Comparison of ENCODE assay signal across 14 mouse cellular contexts in the genomic region with DNA sequence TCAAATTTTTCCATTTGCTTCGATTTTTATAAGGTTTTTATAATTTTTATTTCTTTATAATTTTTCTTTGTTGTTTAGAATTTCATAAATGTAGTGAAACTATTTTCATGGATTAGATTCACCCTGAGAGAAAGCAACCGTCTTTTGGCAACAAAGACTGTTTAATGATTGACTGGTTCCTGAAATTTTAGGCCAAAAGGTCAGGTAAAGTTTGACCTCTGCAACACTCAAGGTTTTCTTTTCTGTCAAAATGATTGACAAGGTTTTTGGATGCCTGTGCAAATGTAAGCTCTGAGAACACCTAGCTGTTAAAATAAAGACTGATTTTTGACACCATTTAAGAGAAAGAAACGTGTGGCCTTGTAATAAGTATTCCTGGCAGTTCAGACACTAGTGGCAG.
"Had no signal": no experiment of that assay in that cellular context is flagged by ENCODE, and none has a peak within 500 bp of the region (broad histone marks: within the 10 kb centered on the region; RNA-seq: fewer than 3 reads in every experiment).

No protein-coding gene starts in this region.

- DNase-seq: gastrocnemius, adult 2 months; gastrocnemius, postnatal 10 days; gastrocnemius, postnatal 36 days; heart, adult 11 months; heart, adult 2 months; heart, postnatal 14 days; heart, postnatal 36 days; kidney, adult 18-20 months; kidney, postnatal 14 days; kidney, postnatal 36 days; layer of hippocampus, adult 9-11 months; layer of hippocampus, postnatal 36 days; left cerebral cortex, postnatal 4 days; liver, embryonic 13.5 days had no signal
